Mouse (Mus musculus): Measurements from ENCODE around the gene Dmpk. TPM values are rescaled to one million over a fixed set of nuclear protein-coding genes. Genes with fewer than 3 reads are reported as not detected.
A peak's percentile ranks its signal among the peaks of the same experiment; 100 is the strongest.

Gene Dmpk
- polyA plus RNA-seq, 1 experiment from 2014 or later, result 23.1 TPM

DNA sequence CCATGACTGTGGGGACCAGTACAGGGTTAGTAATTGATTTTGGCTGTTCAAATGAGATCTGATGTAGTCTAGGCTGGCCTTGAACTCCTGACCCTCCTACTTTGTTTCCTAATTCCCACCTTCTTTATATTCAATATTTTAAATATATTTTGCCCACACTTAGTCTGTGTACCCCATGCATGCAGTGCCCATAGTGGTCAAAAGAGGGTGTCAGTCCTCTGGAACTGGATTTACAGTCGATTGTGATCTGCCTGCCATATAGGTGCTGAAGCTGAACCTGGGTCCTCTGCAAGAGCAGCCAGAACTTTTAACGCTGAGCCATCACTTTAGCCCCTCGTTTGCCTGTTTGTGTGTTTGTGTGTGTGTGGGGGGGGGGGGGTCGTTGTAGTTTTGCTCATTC is 47.0 kb downstream of the Dmpk start:
- Histone ChIP-seq H3K4me1 (peaks cover 13% of the 10 kb centered on the region), H3K27ac (peak overlapping the region; percentile 89; the same call in 1 of the 2 replicates), H3K36me3 (peaks cover 30% of the 10 kb centered on the region), H3K4me2 (replicated peaks) (peak overlapping the region; percentile 71), H3K27me3 (no peaks in the 10 kb centered on the region), H3K9ac (peak overlapping the region; percentile 31; the same call in 1 of the 2 replicates), H3K9me3 (no peaks in the 10 kb centered on the region), H3K4me3 (peak overlapping the region; percentile 48)
- ATAC-seq (ENCODE audit: low FRiP score, low read depth), result no peak
- WGBS, result 22% methylated on average over 4 of the region's 4 CpGs

DNA sequence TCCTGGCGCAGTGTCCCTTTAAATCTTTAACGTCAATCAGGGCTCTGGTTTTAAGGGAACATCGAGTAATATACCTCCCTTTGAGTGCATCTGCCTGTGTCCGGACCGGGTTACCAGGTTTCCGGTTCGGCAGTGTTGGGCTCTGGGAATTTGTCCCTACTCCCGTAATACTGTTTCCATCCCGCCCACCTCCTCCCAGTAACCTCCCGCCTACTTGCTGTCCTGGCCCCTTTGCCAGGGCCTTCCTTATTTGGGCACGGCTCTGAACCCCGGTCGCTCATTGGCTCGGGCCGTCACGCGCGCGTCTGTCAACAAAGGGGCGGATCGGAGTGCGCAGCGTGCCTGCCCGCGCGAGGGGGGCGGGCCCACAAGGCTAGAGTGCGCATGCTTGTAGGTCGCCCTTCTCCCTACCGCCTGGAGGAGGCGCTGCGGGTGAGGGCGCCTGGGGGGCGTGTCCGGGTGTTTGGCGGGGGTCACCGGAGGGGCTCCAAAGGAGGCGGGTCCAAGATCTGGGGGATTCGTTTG is 47.7 kb downstream of the Dmpk start:
- H3K36me3 ChIP-seq, result peaks cover 37% of the 10 kb centered on the region
- H3K4me3 ChIP-seq, result peak overlapping the region; percentile 48
- ATAC-seq (ENCODE audit: low FRiP score, low read depth), result peak; percentile 99
- no peaks in the 10 kb centered on the region for H3K27me3 ChIP-seq
- H3K27ac ChIP-seq, result peak overlapping the region; percentile 89
- no peaks in the 10 kb centered on the region for H3K9me3 ChIP-seq
- peaks cover 13% of the 10 kb centered on the region for H3K4me1 ChIP-seq
- peak overlapping the region; percentile 71 for H3K4me2 ChIP-seq (replicated peaks)
- H3K9ac ChIP-seq, result peak overlapping the region; percentile 61
- WGBS, result under 1% methylated on average over 39 of the region's 39 CpGs

DNA sequence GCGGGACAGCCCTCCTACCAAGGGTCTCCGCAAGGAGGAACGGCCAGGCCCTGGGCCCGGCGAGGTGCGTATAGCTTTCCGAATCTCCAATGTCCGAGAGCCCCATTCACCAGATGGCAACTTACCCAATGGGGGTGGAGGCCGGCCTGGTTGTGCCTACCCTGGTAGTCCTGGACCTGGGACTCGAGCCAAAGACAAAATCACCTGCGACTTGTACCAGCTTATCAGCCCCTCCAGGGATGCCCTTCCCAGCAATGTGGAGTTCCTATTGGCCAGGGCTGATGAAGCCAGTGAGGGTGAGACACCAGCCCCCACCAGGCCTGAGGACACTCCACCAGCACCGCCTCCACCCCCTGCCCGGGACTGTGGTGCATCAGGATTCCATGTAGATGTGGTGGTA is 52.5 kb downstream of the Dmpk start:
- Histone ChIP-seq H3K27ac (no peak overlapping the region), H3K4me3 (no peak overlapping the region), H3K4me1 (peaks cover 5% of the 10 kb centered on the region), H3K4me2 (replicated peaks) (no peak overlapping the region), H3K9ac (no peak overlapping the region), H3K27me3 (no peaks in the 10 kb centered on the region), H3K36me3 (peaks cover 61% of the 10 kb centered on the region), H3K9me3 (no peaks in the 10 kb centered on the region)
- no peak for ATAC-seq (ENCODE audit: low FRiP score, low read depth)
- WGBS, result 93% methylated on average over 13 of the region's 13 CpGs

DNA sequence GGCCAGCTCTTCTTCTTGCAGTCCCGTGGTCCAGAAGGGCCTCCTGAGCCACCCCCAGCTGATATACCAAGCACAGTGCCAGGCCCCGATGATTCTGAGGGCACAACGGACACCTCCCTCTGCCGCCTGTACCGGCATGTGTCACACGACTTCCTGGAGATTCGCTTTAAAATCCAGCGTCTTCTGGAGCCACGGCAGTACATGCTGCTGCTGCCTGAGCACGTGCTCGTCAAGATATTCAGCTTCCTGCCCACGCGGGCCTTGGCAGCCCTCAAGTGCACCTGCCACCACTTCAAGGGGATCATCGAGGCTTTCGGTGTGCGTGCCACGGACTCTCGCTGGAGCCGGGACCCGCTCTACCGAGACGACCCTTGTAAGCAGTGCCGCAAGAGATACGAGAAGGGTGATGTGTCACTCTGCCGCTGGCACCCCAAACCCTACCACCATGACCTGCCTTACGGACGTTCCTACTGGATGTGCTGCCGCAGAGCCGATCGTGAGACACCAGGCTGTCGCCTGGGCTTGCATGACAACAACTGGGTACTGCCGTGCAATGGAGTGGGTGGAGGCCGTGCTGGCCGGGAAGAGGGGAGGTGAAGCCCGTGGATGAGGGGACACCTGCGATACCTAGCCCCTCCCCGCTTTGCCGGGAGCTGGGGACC is 53.2 kb downstream of the Dmpk start:
- WGBS, result 91% methylated on average over 38 of the region's 38 CpGs
- no peaks in the 10 kb centered on the region for H3K9me3 ChIP-seq

DNA sequence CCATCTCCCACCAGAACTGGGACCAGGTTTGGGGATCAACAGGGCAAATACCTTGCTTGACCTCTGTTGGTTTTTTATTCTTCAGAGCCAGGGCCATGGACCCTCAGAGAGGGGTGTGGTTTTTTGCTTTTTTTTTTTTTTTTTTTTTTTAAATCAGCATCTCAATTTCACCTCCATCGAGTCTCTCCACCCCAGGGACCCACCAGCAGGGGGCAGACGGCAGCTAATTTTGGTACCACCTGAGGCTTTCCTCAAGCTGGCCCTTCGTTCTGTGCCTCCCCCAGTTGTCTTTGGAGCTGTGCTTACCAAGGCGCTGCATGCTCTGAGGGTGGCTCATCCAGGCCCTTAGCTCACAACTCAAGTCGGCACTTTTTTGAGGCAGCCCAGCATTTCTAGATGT is 53.7 kb downstream of the Dmpk start:
- peaks cover 68% of the 10 kb centered on the region for H3K36me3 ChIP-seq
- WGBS, result 45% methylated on average over 5 of the region's 5 CpGs

More for the DNA sequence above, 53.2 kb downstream of the Dmpk start:
- Histone ChIP-seq H3K9ac (no peak overlapping the region), H3K4me3 (no peak overlapping the region), H3K4me1 (peaks cover 4% of the 10 kb centered on the region), H3K27ac (no peak overlapping the region), H3K27me3 (no peaks in the 10 kb centered on the region), H3K36me3 (peaks cover 65% of the 10 kb centered on the region), H3K4me2 (replicated peaks) (no peak overlapping the region)
- no peak for ATAC-seq (ENCODE audit: low FRiP score, low read depth)

More for the DNA sequence above, 53.7 kb downstream of the Dmpk start:
- H3K4me3 ChIP-seq, result no peak overlapping the region
- H3K4me1 ChIP-seq, result no peaks in the 10 kb centered on the region
- H3K27ac ChIP-seq, result no peak overlapping the region
- H3K4me2 ChIP-seq (replicated peaks), result no peak overlapping the region
- H3K27me3 ChIP-seq, result no peaks in the 10 kb centered on the region
- ATAC-seq (ENCODE audit: low FRiP score, low read depth), result no peak
- H3K9me3 ChIP-seq, result no peaks in the 10 kb centered on the region
- no peak overlapping the region for H3K9ac ChIP-seq

Small RNA genes lying within 50 kb of the gene (microRNA-seq; reads per million reads assigned to microRNA genes)
- gene Mir3100, result 0.52 reads per million

Other genes with a start within 250 kb of the Dmpk start
- gene Mill2, start 243.9 kb upstream of the Dmpk start, polyA plus RNA-seq (2015; fragmentation: Nextera tagmentation; extraction: Ambion mirVana), result 0.17 and 0.23 TPM in 2 replicates
- 0.74 and 1.0 TPM in 2 replicates for gene Pglyrp1, start 212.5 kb upstream of the Dmpk start, polyA plus RNA-seq (2015; fragmentation: Nextera tagmentation; extraction: Ambion mirVana)
- 32.8 and 34.6 TPM in 2 replicates for gene Ccdc61, start 173.4 kb upstream of the Dmpk start, polyA plus RNA-seq (2015; fragmentation: Nextera tagmentation; extraction: Ambion mirVana)
- gene Nova2, start 158.0 kb upstream of the Dmpk start, polyA plus RNA-seq (2015; fragmentation: Nextera tagmentation; extraction: Ambion mirVana), result 0.33 and 0.41 TPM in 2 replicates
- not detected in 2 replicates for gene Nanos2, start 96.4 kb upstream of the Dmpk start, polyA plus RNA-seq (2015; fragmentation: Nextera tagmentation; extraction: Ambion mirVana)
- gene Mypop, start 92.6 kb upstream of the Dmpk start, polyA plus RNA-seq (2015; fragmentation: Nextera tagmentation; extraction: Ambion mirVana), result 5.2 and 6.3 TPM in 2 replicates
- 26.3 and 26.9 TPM in 2 replicates for gene Irf2bp1, start 79.8 kb upstream of the Dmpk start, polyA plus RNA-seq (2015; fragmentation: Nextera tagmentation; extraction: Ambion mirVana)
- 3.5 and 4.1 TPM in 2 replicates for gene Foxa3, start 60.3 kb upstream of the Dmpk start, polyA plus RNA-seq (2015; fragmentation: Nextera tagmentation; extraction: Ambion mirVana)
- 33.6 and 37.8 TPM in 2 replicates for gene Sympk, start 59.5 kb upstream of the Dmpk start, polyA plus RNA-seq (2015; fragmentation: Nextera tagmentation; extraction: Ambion mirVana)
- not detected in 2 replicates for gene Rsph6a, start 29.2 kb upstream of the Dmpk start, polyA plus RNA-seq (2015; fragmentation: Nextera tagmentation; extraction: Ambion mirVana)
- gene Dmwd, start 7.6 kb upstream of the Dmpk start, polyA plus RNA-seq (2015; fragmentation: Nextera tagmentation; extraction: Ambion mirVana), result 16.8 and 17.4 TPM in 2 replicates
- 13.4 and 13.9 TPM in 2 replicates for gene Six5, start 10.7 kb downstream of the Dmpk start, polyA plus RNA-seq (2015; fragmentation: Nextera tagmentation; extraction: Ambion mirVana)
- 4.2 and 4.3 TPM in 2 replicates for gene Gm4969, start 34.5 kb downstream of the Dmpk start, polyA plus RNA-seq (2015; fragmentation: Nextera tagmentation; extraction: Ambion mirVana)
- gene Fbxo46, start 36.0 kb downstream of the Dmpk start, polyA plus RNA-seq (2015; fragmentation: Nextera tagmentation; extraction: Ambion mirVana), result 16.8 and 19.1 TPM in 2 replicates
- gene Qpctl, start 65.4 kb downstream of the Dmpk start, polyA plus RNA-seq (2015; fragmentation: Nextera tagmentation; extraction: Ambion mirVana), result 17.1 and 18.1 TPM in 2 replicates
- gene Snrpd2, start 65.9 kb downstream of the Dmpk start, polyA plus RNA-seq (2015; fragmentation: Nextera tagmentation; extraction: Ambion mirVana), result 146 and 149 TPM in 2 replicates
- gene Gipr, start 82.3 kb downstream of the Dmpk start, polyA plus RNA-seq (2015; fragmentation: Nextera tagmentation; extraction: Ambion mirVana), result 0.29 and 0.41 TPM in 2 replicates
- gene Eml2, start 92.6 kb downstream of the Dmpk start, polyA plus RNA-seq (2015; fragmentation: Nextera tagmentation; extraction: Ambion mirVana), result 5.2 and 5.5 TPM in 2 replicates
- 4.6 and 6.2 TPM in 2 replicates for gene Gpr4, start 128.7 kb downstream of the Dmpk start, polyA plus RNA-seq (2015; fragmentation: Nextera tagmentation; extraction: Ambion mirVana)
- gene Opa3, start 144.5 kb downstream of the Dmpk start, polyA plus RNA-seq (2015; fragmentation: Nextera tagmentation; extraction: Ambion mirVana), result 35.2 and 35.7 TPM in 2 replicates
- 68.9 and 69.0 TPM in 2 replicates for gene Vasp, start 188.0 kb downstream of the Dmpk start, polyA plus RNA-seq (2015; fragmentation: Nextera tagmentation; extraction: Ambion mirVana)
- gene Ppm1n, start 196.2 kb downstream of the Dmpk start, polyA plus RNA-seq (2015; fragmentation: Nextera tagmentation; extraction: Ambion mirVana), result not detected in 2 replicates
- 20.2 and 20.9 TPM in 2 replicates for gene Rtn2, start 198.8 kb downstream of the Dmpk start, polyA plus RNA-seq (2015; fragmentation: Nextera tagmentation; extraction: Ambion mirVana)
- gene Fosb, start 226.2 kb downstream of the Dmpk start, polyA plus RNA-seq (2015; fragmentation: Nextera tagmentation; extraction: Ambion mirVana), result 0.23 and 0.27 TPM in 2 replicates